ENCODE assay signal across 17 mouse cellular contexts in genomic region chr11:72104223-72104622, GRCm38 (mm10). TPM values are rescaled to one million over a fixed set of nuclear protein-coding genes. Genes with fewer than 3 reads are reported as not detected.
DNase-seq lines count a peak whose midpoint lies in the region; ATAC-seq lines count a peak whose summit lies in the region.
"Had no signal": no experiment of that assay in that cellular context is flagged by ENCODE, and none has a peak within 500 bp of the region (broad histone marks: within the 10 kb centered on the region; RNA-seq: fewer than 3 reads in every experiment).

No protein-coding gene starts in this region.

- H3K36me3 ChIP-seq in hindbrain, embryonic 11.5 days (ENCODE audit: control insufficient read depth, insufficient read depth, low read length) = no peaks in the 10 kb centered on the region
- H3K36me3 ChIP-seq in hindbrain, embryonic 10.5 days = no peaks in the 10 kb centered on the region
- H3K36me3 ChIP-seq in forebrain, embryonic 12.5 days (replicated peaks) = no peaks in the 10 kb centered on the region
- no peaks in the 10 kb centered on the region for H3K36me3 ChIP-seq in hindbrain, embryonic 12.5 days
- H3K36me3 ChIP-seq in midbrain, embryonic 16.5 days (ENCODE audit: control insufficient read depth, insufficient read depth, low read length) = no peaks in the 10 kb centered on the region
- H3K36me3 ChIP-seq: embryonic facial prominence, embryonic 13.5 days; G1E; lung, embryonic 15.5 days had no signal

- no peak for DNase-seq in hindbrain, embryonic 11.5 days (ENCODE audit: low spot score)
- no peak for DNase-seq in hindbrain, embryonic 10.5 days (ENCODE audit: low spot score)
- DNase-seq in adrenal gland, postnatal 10 days = no peak
- DNase-seq in spleen, postnatal 36 days (ENCODE audit: low spot score in 2 of 2) = no peak
- no peak for DNase-seq in adipocyte (ENCODE audit: low spot score)
- DNase-seq: adrenal gland, adult 2 months; gastrocnemius, postnatal 14 days; heart, postnatal 36 days; kidney, adult 2 months; kidney, postnatal 25 days; right cerebral cortex, postnatal 4 days had no signal

- H3K27ac ChIP-seq in hindbrain, embryonic 11.5 days (ENCODE audit: low read depth, low read length) = 0 out of 2 replicates have a peak overlapping the region, but pooled peaks have one; percentile 10
- H3K27ac ChIP-seq in hindbrain, embryonic 10.5 days = no peak overlapping the region
- H3K27ac ChIP-seq in forebrain, embryonic 12.5 days = peak overlapping the region; percentile 85
- peak overlapping the region; percentile 69 for H3K27ac ChIP-seq in hindbrain, embryonic 12.5 days
- H3K27ac ChIP-seq in midbrain, embryonic 16.5 days (ENCODE audit: low read length) = peak overlapping the region; percentile 5
- H3K27ac ChIP-seq: embryonic facial prominence, embryonic 13.5 days; lung, embryonic 15.5 days had no signal

- H3K4me3 ChIP-seq in hindbrain, embryonic 11.5 days (ENCODE audit: low read depth, low read length) = no peak overlapping the region
- H3K4me3 ChIP-seq in hindbrain, embryonic 10.5 days = no peak overlapping the region
- H3K4me3 ChIP-seq in forebrain, embryonic 12.5 days (replicated peaks) = no peak overlapping the region
- H3K4me3 ChIP-seq in hindbrain, embryonic 12.5 days = no peak overlapping the region
- no peak overlapping the region for H3K4me3 ChIP-seq in midbrain, embryonic 16.5 days (ENCODE audit: low read depth, low read length)
- H3K4me3 ChIP-seq: embryonic facial prominence, embryonic 13.5 days; lung, embryonic 15.5 days had no signal

- H3K4me2 ChIP-seq in hindbrain, embryonic 11.5 days (replicated peaks; ENCODE audit: low read depth, low read length) = no peak overlapping the region
- peak overlapping the region; percentile 30 for H3K4me2 ChIP-seq in forebrain, embryonic 12.5 days
- no peak overlapping the region for H3K4me2 ChIP-seq in hindbrain, embryonic 12.5 days (replicated peaks)
- H3K4me2 ChIP-seq in midbrain, embryonic 16.5 days (ENCODE audit: low read length) = no peak overlapping the region
- H3K4me2 ChIP-seq: embryonic facial prominence, embryonic 13.5 days; lung, embryonic 15.5 days had no signal

- no peak for ATAC-seq in hindbrain, embryonic 11.5 days (ENCODE audit: low FRiP score)
- ATAC-seq in forebrain, embryonic 12.5 days (ENCODE audit: low FRiP score) = no peak
- no peak for ATAC-seq in hindbrain, embryonic 12.5 days (ENCODE audit: low FRiP score)
- ATAC-seq in midbrain, embryonic 16.5 days = no peak

- H3K9me3 ChIP-seq in hindbrain, embryonic 11.5 days (ENCODE audit: control insufficient read depth, low read length) = no peaks in the 10 kb centered on the region
- H3K9me3 ChIP-seq in hindbrain, embryonic 10.5 days = 0 out of 2 replicates have a peak, but pooled peaks cover 3% of the 10 kb centered on the region
- no peaks in the 10 kb centered on the region for H3K9me3 ChIP-seq in forebrain, embryonic 12.5 days
- no peaks in the 10 kb centered on the region for H3K9me3 ChIP-seq in hindbrain, embryonic 12.5 days (replicated peaks)
- no peaks in the 10 kb centered on the region for H3K9me3 ChIP-seq in midbrain, embryonic 16.5 days (replicated peaks; ENCODE audit: control insufficient read depth, low read length, poor library complexity, severe bottlenecking)
- H3K9me3 ChIP-seq: embryonic facial prominence, embryonic 13.5 days; lung, embryonic 15.5 days had no signal

- WGBS in hindbrain, embryonic 11.5 days = 75% methylated on average over 8 of the region's 8 CpGs
- WGBS in hindbrain, embryonic 10.5 days = 79% methylated on average over 8 of the region's 8 CpGs
- 54% methylated on average over 8 of the region's 8 CpGs for WGBS in forebrain, embryonic 12.5 days
- WGBS in hindbrain, embryonic 12.5 days = 69% methylated on average over 8 of the region's 8 CpGs
- 57% methylated on average over 8 of the region's 8 CpGs for WGBS in midbrain, embryonic 16.5 days

- no peaks in the 10 kb centered on the region for H3K27me3 ChIP-seq in hindbrain, embryonic 11.5 days (ENCODE audit: control insufficient read depth, insufficient read depth, low read length)
- no peaks in the 10 kb centered on the region for H3K27me3 ChIP-seq in hindbrain, embryonic 10.5 days (ENCODE audit: insufficient read depth, poor library complexity, severe bottlenecking)
- H3K27me3 ChIP-seq in forebrain, embryonic 12.5 days = no peaks in the 10 kb centered on the region
- H3K27me3 ChIP-seq in hindbrain, embryonic 12.5 days = no peaks in the 10 kb centered on the region
- no peaks in the 10 kb centered on the region for H3K27me3 ChIP-seq in midbrain, embryonic 16.5 days (ENCODE audit: control insufficient read depth, insufficient read depth, low read depth, low read length)
- H3K27me3 ChIP-seq: embryonic facial prominence, embryonic 13.5 days; lung, embryonic 15.5 days had no signal

- no peak overlapping the region for H3K9ac ChIP-seq in hindbrain, embryonic 11.5 days (ENCODE audit: low read depth, low read length)
- H3K9ac ChIP-seq in forebrain, embryonic 12.5 days = peak overlapping the region; percentile 9; the same call in 1 of the 2 replicates
- no peak overlapping the region for H3K9ac ChIP-seq in hindbrain, embryonic 12.5 days
- H3K9ac ChIP-seq in midbrain, embryonic 16.5 days (ENCODE audit: low read depth, low read length) = no peak overlapping the region
- H3K9ac ChIP-seq: embryonic facial prominence, embryonic 13.5 days; lung, embryonic 15.5 days had no signal

- no peaks in the 10 kb centered on the region for H3K4me1 ChIP-seq in hindbrain, embryonic 11.5 days (replicated peaks; ENCODE audit: control insufficient read depth, insufficient read depth, low read length)
- no peaks in the 10 kb centered on the region for H3K4me1 ChIP-seq in hindbrain, embryonic 10.5 days (replicated peaks)
- peaks cover 11% of the 10 kb centered on the region; the same call in 1 of the 2 replicates for H3K4me1 ChIP-seq in forebrain, embryonic 12.5 days
- no peaks in the 10 kb centered on the region for H3K4me1 ChIP-seq in hindbrain, embryonic 12.5 days
- peaks cover under 1% of the 10 kb centered on the region; the same call in 1 of the 2 replicates for H3K4me1 ChIP-seq in midbrain, embryonic 16.5 days (ENCODE audit: control insufficient read depth, insufficient read depth, low read length)
- H3K4me1 ChIP-seq: lung, embryonic 15.5 days had no signal

RNA-seq across cellular contexts. Expression of gene Pitpnm3, which starts 31.4 kb away (rescaled TPM):
- 0.45 and 0.48 TPM in 2 replicates for polyA plus RNA-seq in hindbrain, embryonic 11.5 days (2014; fragmentation: Nextera tagmentation; extraction: Ambion mirVana)
- 0.20 and 0.31 TPM in 2 replicates for polyA plus RNA-seq in hindbrain, embryonic 10.5 days (2016; fragmentation: Nextera tagmentation; extraction: Ambion mirVana)
- 0.41 and 0.58 TPM in 2 replicates for polyA plus RNA-seq in forebrain, embryonic 12.5 days (2016; fragmentation: Nextera tagmentation; extraction: Ambion mirVana)
- polyA plus RNA-seq in hindbrain, embryonic 12.5 days (2016; fragmentation: Nextera tagmentation; extraction: Ambion mirVana) = 1.1 and 1.8 TPM in 2 replicates
- 5.4 and 6.1 TPM in 2 replicates for polyA plus RNA-seq in midbrain, embryonic 16.5 days (2015; fragmentation: Nextera tagmentation; extraction: Ambion mirVana)
- total RNA-seq in adrenal gland, postnatal 10 days (2021) = 1 to 10 TPM; 1.4 to 1.5 TPM
